Comparison of ENCODE assay signal across 9 mouse cellular contexts in the genomic region with DNA sequence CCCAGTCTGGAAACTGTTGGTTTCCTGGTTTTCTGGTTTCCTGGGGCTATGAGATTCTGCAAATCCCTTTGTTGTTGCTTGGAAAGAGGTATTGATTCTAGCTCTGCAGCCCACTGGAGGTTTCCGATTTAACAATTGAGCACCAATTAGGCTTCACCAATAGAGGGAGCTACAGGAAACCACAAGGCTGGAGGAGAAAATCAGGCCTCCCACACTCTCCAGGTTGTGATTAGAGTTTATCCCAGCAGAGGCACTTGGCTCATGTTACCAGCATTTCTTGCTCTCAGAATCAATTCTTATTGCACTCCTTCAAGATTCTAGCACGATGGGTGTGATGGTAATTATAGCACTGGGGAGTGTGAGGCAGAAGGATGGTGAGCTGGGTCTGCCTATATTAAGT. TPM values are rescaled to one million over a fixed set of nuclear protein-coding genes. Genes with fewer than 3 reads are reported as not detected.
DNase-seq lines count a peak whose midpoint lies in the region; ATAC-seq and TF ChIP-seq lines count a peak whose summit lies in the region.
"Had no signal": no experiment of that assay in that cellular context is flagged by ENCODE, and none has a peak within 500 bp of the region (broad histone marks: within the 10 kb centered on the region; RNA-seq: fewer than 3 reads in every experiment).

No protein-coding gene starts in this region.

- no peak overlapping the region for H3K4me3 ChIP-seq in hindbrain, embryonic 14.5 days (replicated peaks; ENCODE audit: low read length)
- no peak overlapping the region for H3K4me3 ChIP-seq in hindbrain, embryonic 16.5 days (ENCODE audit: low read length)
- no peak overlapping the region for H3K4me3 ChIP-seq in thymus, adult 2 months (ENCODE audit: control insufficient read depth, insufficient read depth, low read length)
- H3K4me3 ChIP-seq: limb, embryonic 13.5 days had no signal

- 24% methylated on average over 2 of the region's 2 CpGs for WGBS in hindbrain, embryonic 14.5 days
- 18% methylated on average over 2 of the region's 2 CpGs for WGBS in hindbrain, embryonic 16.5 days
- 55% methylated on average over 2 of the region's 2 CpGs for WGBS in thymus, adult 2 months

- H3K36me3 ChIP-seq in hindbrain, embryonic 14.5 days (replicated peaks; ENCODE audit: control insufficient read depth, insufficient read depth): no peaks in the 10 kb centered on the region
- H3K36me3 ChIP-seq in hindbrain, embryonic 16.5 days (ENCODE audit: control insufficient read depth, insufficient read depth, low read length): no peaks in the 10 kb centered on the region
- H3K36me3 ChIP-seq in thymus, adult 2 months (ENCODE audit: control insufficient read depth, insufficient read depth, low read length): no peaks in the 10 kb centered on the region
- H3K36me3 ChIP-seq: limb, embryonic 13.5 days had no signal

- no peak overlapping the region for H3K4me2 ChIP-seq in hindbrain, embryonic 14.5 days (replicated peaks)
- no peak overlapping the region for H3K4me2 ChIP-seq in hindbrain, embryonic 16.5 days (ENCODE audit: low read length)
- H3K4me2 ChIP-seq: limb, embryonic 13.5 days had no signal

- H3K27me3 ChIP-seq in hindbrain, embryonic 14.5 days (ENCODE audit: control insufficient read depth, insufficient read depth, low read length): no peaks in the 10 kb centered on the region
- H3K27me3 ChIP-seq in hindbrain, embryonic 16.5 days (replicated peaks; ENCODE audit: control insufficient read depth, insufficient read depth, low read length): no peaks in the 10 kb centered on the region
- H3K27me3 ChIP-seq in thymus, adult 2 months (ENCODE audit: control insufficient read depth, insufficient read depth, low read length): no peaks in the 10 kb centered on the region
- H3K27me3 ChIP-seq: limb, embryonic 13.5 days had no signal

- no peak for TF ChIP-seq POLR2A in thymus, adult 2 months (IDR thresholded peaks at IDR 0.05; ENCODE audit: control insufficient read depth, extremely low read depth, insufficient read depth, low read length, poor library complexity)

- peak; percentile 53 for DNase-seq in hindbrain, embryonic 14.5 days (ENCODE audit: low spot score)
- peak; percentile 48 for DNase-seq in right cerebral cortex, adult 18-20 months
- DNase-seq in right cerebral cortex, postnatal 14 days: no peak
- DNase-seq in kidney, postnatal 14 days: peak; percentile 32
- no peak for DNase-seq in urinary bladder, adult 2 months (ENCODE audit: low spot score)
- no peak for DNase-seq in thymus, adult 2 months

- no peaks in the 10 kb centered on the region for H3K4me1 ChIP-seq in hindbrain, embryonic 14.5 days (replicated peaks; ENCODE audit: control insufficient read depth, insufficient read depth, low read length)
- no peaks in the 10 kb centered on the region for H3K4me1 ChIP-seq in hindbrain, embryonic 16.5 days (ENCODE audit: control insufficient read depth, insufficient read depth, low read depth, low read length)
- H3K4me1 ChIP-seq in thymus, adult 2 months (replicated peaks; ENCODE audit: control insufficient read depth, insufficient read depth, low read length): no peaks in the 10 kb centered on the region
- H3K4me1 ChIP-seq: limb, embryonic 13.5 days had no signal

- no peak for TF ChIP-seq CTCF in thymus, adult 2 months (IDR thresholded peaks at IDR 0.05; ENCODE audit: borderline replicate concordance, control insufficient read depth, extremely low read depth, insufficient read depth, low read length, poor library complexity)

- H3K27ac ChIP-seq in hindbrain, embryonic 14.5 days: no peak overlapping the region
- H3K27ac ChIP-seq in hindbrain, embryonic 16.5 days (ENCODE audit: low read depth, low read length): no peak overlapping the region
- H3K27ac ChIP-seq in thymus, adult 2 months (ENCODE audit: control insufficient read depth, insufficient read depth, low read length): no peak overlapping the region
- H3K27ac ChIP-seq: limb, embryonic 13.5 days had no signal

- no peaks in the 10 kb centered on the region for H3K9me3 ChIP-seq in hindbrain, embryonic 14.5 days (ENCODE audit: control insufficient read depth, low read length)
- no peaks in the 10 kb centered on the region for H3K9me3 ChIP-seq in hindbrain, embryonic 16.5 days (ENCODE audit: control insufficient read depth, low read length)
- H3K9me3 ChIP-seq: limb, embryonic 13.5 days had no signal

- ATAC-seq in hindbrain, embryonic 14.5 days (ENCODE audit: low FRiP score): no peak
- no peak for ATAC-seq in hindbrain, embryonic 16.5 days
- ATAC-seq in granulocyte monocyte progenitor cell, adult 5-6 weeks (replicated peaks; ENCODE audit: poor library complexity, severe bottlenecking): no peak

- no peak overlapping the region for H3K9ac ChIP-seq in hindbrain, embryonic 14.5 days
- H3K9ac ChIP-seq in hindbrain, embryonic 16.5 days (ENCODE audit: low read depth, low read length): no peak overlapping the region
- H3K9ac ChIP-seq: limb, embryonic 13.5 days had no signal

RNA-seq across cellular contexts. Expression of a gene that starts 13.9 kb away (rescaled TPM):
- 0.04 TPM in 1 of 2 replicates, not detected in the other for polyA plus RNA-seq in hindbrain, embryonic 14.5 days (2014; fragmentation: Nextera tagmentation; extraction: Ambion mirVana)
- not detected in 2 replicates for polyA plus RNA-seq in hindbrain, embryonic 16.5 days (2015; fragmentation: Nextera tagmentation; extraction: Ambion mirVana)
- polyA plus RNA-seq in urinary bladder, adult 2 months (2012; rRNA removed): 0.50 and 0.66 TPM in 2 replicates
- 0.06 and 0.18 TPM in 2 replicates for polyA plus RNA-seq in thymus, adult 2 months (2012; rRNA removed)
- total RNA-seq in granulocyte monocyte progenitor cell, adult 5-6 weeks (2014; fragmentation: Nextera tagmentation): not detected in 2 replicates
- total RNA-seq in granulocyte monocyte progenitor cell, adult 5-6 weeks (2017): not detected in 2 replicates
- polyA plus RNA-seq: limb, embryonic 13.5 days had no signal

RNA-seq across cellular contexts. Expression of a gene that starts 22.2 kb away (rescaled TPM):
- 71.3 and 78.6 TPM in 2 replicates for polyA plus RNA-seq in hindbrain, embryonic 14.5 days (2014; fragmentation: Nextera tagmentation; extraction: Ambion mirVana)
- polyA plus RNA-seq in hindbrain, embryonic 16.5 days (2015; fragmentation: Nextera tagmentation; extraction: Ambion mirVana): 115 and 123 TPM in 2 replicates
- polyA plus RNA-seq in urinary bladder, adult 2 months (2012; rRNA removed): 166 and 214 TPM in 2 replicates
- 401 and 419 TPM in 2 replicates for polyA plus RNA-seq in thymus, adult 2 months (2012; rRNA removed)
- 103 and 127 TPM in 2 replicates for total RNA-seq in granulocyte monocyte progenitor cell, adult 5-6 weeks (2014; fragmentation: Nextera tagmentation)
- 42.7 and 67.9 TPM in 2 replicates for total RNA-seq in granulocyte monocyte progenitor cell, adult 5-6 weeks (2017)

RNA-seq across cellular contexts. Expression of a gene that starts 37.0 kb away (rescaled TPM):
- polyA plus RNA-seq in hindbrain, embryonic 14.5 days (2014; fragmentation: Nextera tagmentation; extraction: Ambion mirVana): 62.4 and 71.4 TPM in 2 replicates
- polyA plus RNA-seq in hindbrain, embryonic 16.5 days (2015; fragmentation: Nextera tagmentation; extraction: Ambion mirVana): 77.3 and 89.1 TPM in 2 replicates
- 14.0 and 15.0 TPM in 2 replicates for polyA plus RNA-seq in urinary bladder, adult 2 months (2012; rRNA removed)
- 0.31 and 0.70 TPM in 2 replicates for polyA plus RNA-seq in thymus, adult 2 months (2012; rRNA removed)
- not detected in 2 replicates for total RNA-seq in granulocyte monocyte progenitor cell, adult 5-6 weeks (2014; fragmentation: Nextera tagmentation)
- total RNA-seq in granulocyte monocyte progenitor cell, adult 5-6 weeks (2017): 0.62 TPM in 1 of 2 replicates, not detected in the other

Comparison
In these comparisons a context has a peak if more than half of its experiments do, and no peak if none do; other contexts are left out.
1. DNase-seq: peak in hindbrain, embryonic 14.5 days (single experiment), right cerebral cortex, adult 18-20 months (single experiment) and kidney, postnatal 14 days (single experiment); none in right cerebral cortex, postnatal 14 days (single experiment), urinary bladder, adult 2 months (single experiment) and thymus, adult 2 months (single experiment).